Mouse (Mus musculus): ENCODE data around the gene Galnt10. TPM values are rescaled to one million over a fixed set of nuclear protein-coding genes. Genes with fewer than 3 reads are reported as not detected.

The Galnt10 gene
- polyA plus RNA-seq, 1 experiment from 2014 or later: 19.7 TPM

- DNase-seq (ENCODE audit: low spot score) (no peak), ATAC-seq (ENCODE audit: low read depth) (no peak)
- Histone ChIP-seq H3K9ac (ENCODE audit: low read depth, low read length) (no peak overlapping the region), H3K36me3 (ENCODE audit: control insufficient read depth, insufficient read depth, low read length) (no peaks in the 10 kb centered on the region), H3K4me3 (ENCODE audit: low read depth, low read length) (no peak overlapping the region), H3K4me2 (ENCODE audit: low read depth, low read length) (no peak overlapping the region), H3K4me1 (ENCODE audit: control insufficient read depth, insufficient read depth, low read length) (peaks cover 21% of the 10 kb centered on the region), H3K9me3 (ENCODE audit: control insufficient read depth, low read length) (no peaks in the 10 kb centered on the region), H3K27ac (replicated peaks; ENCODE audit: low read depth, low read length) (no peak overlapping the region), H3K27me3 (replicated peaks; ENCODE audit: control insufficient read depth, insufficient read depth, low read length) (no peaks in the 10 kb centered on the region)
- WGBS: 91% methylated on average over 6 of the region's 6 CpGs
These were observed 24.3 kb downstream of the Galnt10 start for GRCm38 (mm10) chr11:57669522-57669921.

- Histone ChIP-seq H3K4me2 (ENCODE audit: low read depth, low read length) (no peak overlapping the region), H3K4me3 (ENCODE audit: low read depth, low read length) (no peak overlapping the region), H3K9ac (ENCODE audit: low read depth, low read length) (no peak overlapping the region), H3K9me3 (ENCODE audit: control insufficient read depth, low read length) (no peaks in the 10 kb centered on the region), H3K36me3 (ENCODE audit: control insufficient read depth, insufficient read depth, low read length) (no peaks in the 10 kb centered on the region), H3K4me1 (ENCODE audit: control insufficient read depth, insufficient read depth, low read length) (peaks cover 29% of the 10 kb centered on the region), H3K27ac (replicated peaks; ENCODE audit: low read depth, low read length) (no peak overlapping the region), H3K27me3 (replicated peaks; ENCODE audit: control insufficient read depth, insufficient read depth, low read length) (no peaks in the 10 kb centered on the region)
- ATAC-seq (ENCODE audit: low read depth) (no peak), DNase-seq (ENCODE audit: low spot score) (no peak)
- WGBS: 16% methylated on average over 5 of the region's 5 CpGs
These were observed 26.0 kb downstream of the Galnt10 start for GRCm38 (mm10) chr11:57671120-57671697.

DNA sequence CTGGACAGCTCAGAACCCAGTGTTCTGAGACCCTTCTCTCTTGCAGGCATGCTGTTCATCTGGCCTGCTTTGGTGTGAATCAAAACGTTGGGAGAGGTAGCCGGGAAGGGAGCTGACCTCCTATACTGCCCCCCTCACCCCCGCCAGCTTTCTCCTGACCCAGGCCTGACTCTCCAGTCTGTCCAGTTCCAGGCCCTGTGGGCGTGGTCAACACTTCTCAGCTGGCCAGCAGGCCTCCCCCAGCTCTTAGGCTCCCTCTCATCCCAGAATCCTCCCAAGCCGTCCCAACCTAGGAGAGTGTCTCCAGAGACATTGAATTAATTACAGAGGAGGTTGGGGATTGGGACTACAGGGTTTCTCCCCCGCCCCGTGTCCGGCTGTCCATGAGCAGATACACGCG lies 26.6 kb downstream of the Galnt10 start:
- DNase-seq (ENCODE audit: low spot score): no peak
- H3K4me2 ChIP-seq (ENCODE audit: low read depth, low read length): no peak overlapping the region
- no peaks in the 10 kb centered on the region for H3K27me3 ChIP-seq (replicated peaks; ENCODE audit: control insufficient read depth, insufficient read depth, low read length)
- H3K4me1 ChIP-seq (ENCODE audit: control insufficient read depth, insufficient read depth, low read length): peaks cover 29% of the 10 kb centered on the region
- 60% methylated on average over 10 of the region's 10 CpGs for WGBS
- no peak overlapping the region for H3K9ac ChIP-seq (ENCODE audit: low read depth, low read length)
- ATAC-seq (ENCODE audit: low read depth): no peak
- H3K36me3 ChIP-seq (ENCODE audit: control insufficient read depth, insufficient read depth, low read length): no peaks in the 10 kb centered on the region
- H3K9me3 ChIP-seq (ENCODE audit: control insufficient read depth, low read length): no peaks in the 10 kb centered on the region
- H3K27ac ChIP-seq (replicated peaks; ENCODE audit: low read depth, low read length): no peak overlapping the region
- H3K4me3 ChIP-seq (ENCODE audit: low read depth, low read length): no peak overlapping the region

DNA sequence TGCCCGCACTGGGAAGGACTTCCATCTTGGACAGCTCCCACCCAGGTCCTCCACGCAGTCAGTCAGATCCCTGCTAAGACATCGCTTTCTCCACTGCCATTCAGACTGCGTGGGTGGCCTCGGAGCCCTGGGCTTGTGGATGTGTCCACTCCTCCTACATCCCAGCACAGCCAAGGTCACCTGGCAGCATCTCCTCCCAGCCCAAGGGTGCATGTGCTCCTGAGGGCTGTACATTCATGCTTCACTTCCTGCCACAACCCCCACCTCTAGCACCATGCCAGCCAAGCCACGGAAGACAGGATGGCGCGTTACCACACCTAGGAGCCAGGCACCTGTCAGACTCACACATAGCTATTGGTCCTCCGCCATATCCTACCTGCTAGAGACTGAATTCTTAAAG lies 27.8 kb downstream of the Galnt10 start:
- Histone ChIP-seq H3K4me3 (ENCODE audit: low read depth, low read length) (no peak overlapping the region), H3K9me3 (ENCODE audit: control insufficient read depth, low read length) (no peaks in the 10 kb centered on the region), H3K36me3 (ENCODE audit: control insufficient read depth, insufficient read depth, low read length) (no peaks in the 10 kb centered on the region), H3K27ac (replicated peaks; ENCODE audit: low read depth, low read length) (no peak overlapping the region), H3K4me1 (ENCODE audit: control insufficient read depth, insufficient read depth, low read length) (peaks cover 29% of the 10 kb centered on the region), H3K9ac (ENCODE audit: low read depth, low read length) (no peak overlapping the region), H3K27me3 (replicated peaks; ENCODE audit: control insufficient read depth, insufficient read depth, low read length) (no peaks in the 10 kb centered on the region), H3K4me2 (ENCODE audit: low read depth, low read length) (no peak overlapping the region)
- 84% methylated on average over 9 of the region's 9 CpGs for WGBS
- DNase-seq (ENCODE audit: low spot score) (no peak), ATAC-seq (ENCODE audit: low read depth) (no peak)

GRCm38 (mm10) chr11:57673977-57674687 lies 28.9 kb downstream of the Galnt10 start:
- Histone ChIP-seq H3K27ac (replicated peaks; ENCODE audit: low read depth, low read length) (peak overlapping the region; percentile 87), H3K4me3 (ENCODE audit: low read depth, low read length) (no peak overlapping the region), H3K36me3 (ENCODE audit: control insufficient read depth, insufficient read depth, low read length) (no peaks in the 10 kb centered on the region), H3K9ac (ENCODE audit: low read depth, low read length) (0 out of 2 replicates have a peak overlapping the region, but pooled peaks have one; percentile 36), H3K4me2 (ENCODE audit: low read depth, low read length) (peak overlapping the region; percentile 8), H3K9me3 (ENCODE audit: control insufficient read depth, low read length) (no peaks in the 10 kb centered on the region), H3K27me3 (replicated peaks; ENCODE audit: control insufficient read depth, insufficient read depth, low read length) (no peaks in the 10 kb centered on the region), H3K4me1 (ENCODE audit: control insufficient read depth, insufficient read depth, low read length) (peaks cover 29% of the 10 kb centered on the region)
- WGBS: 36% methylated on average over 12 of the region's 12 CpGs
- DNase-seq (ENCODE audit: low spot score) (peak; percentile 83), ATAC-seq (ENCODE audit: low read depth) (no peak)

GRCm38 (mm10) chr11:57677261-57677660 lies 32.0 kb downstream of the Galnt10 start:
- Histone ChIP-seq H3K4me2 (ENCODE audit: low read depth, low read length) (no peak overlapping the region), H3K4me1 (ENCODE audit: control insufficient read depth, insufficient read depth, low read length) (peaks cover 17% of the 10 kb centered on the region), H3K9ac (ENCODE audit: low read depth, low read length) (no peak overlapping the region), H3K9me3 (ENCODE audit: control insufficient read depth, low read length) (0 out of 2 replicates have a peak, but pooled peaks cover 7% of the 10 kb centered on the region), H3K27me3 (replicated peaks; ENCODE audit: control insufficient read depth, insufficient read depth, low read length) (no peaks in the 10 kb centered on the region), H3K4me3 (ENCODE audit: low read depth, low read length) (no peak overlapping the region), H3K27ac (replicated peaks; ENCODE audit: low read depth, low read length) (no peak overlapping the region), H3K36me3 (ENCODE audit: control insufficient read depth, insufficient read depth, low read length) (no peaks in the 10 kb centered on the region)
- ATAC-seq (ENCODE audit: low read depth) (no peak), DNase-seq (ENCODE audit: low spot score) (no peak)
- WGBS: 62% methylated on average over 3 of the region's 3 CpGs

DNA sequence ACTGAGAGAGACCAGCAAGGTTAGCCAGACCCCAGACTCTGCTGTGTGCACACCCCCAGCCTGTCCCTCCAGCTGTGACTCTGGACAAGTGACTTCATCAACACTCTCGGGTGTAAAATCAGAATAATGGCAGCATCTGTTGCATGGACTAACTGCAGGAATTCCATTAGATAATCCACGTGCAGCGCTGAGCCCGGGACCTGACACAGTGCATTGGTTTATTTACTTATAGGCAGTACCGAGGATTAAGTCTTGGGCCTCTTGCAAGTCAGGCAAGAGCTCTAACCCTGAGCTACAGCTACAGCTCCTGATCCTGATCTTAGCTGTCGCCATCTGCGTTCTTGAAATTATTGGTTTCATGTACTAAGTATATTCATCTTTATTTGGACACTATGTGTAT lies 37.3 kb downstream of the Galnt10 start:
- Histone ChIP-seq H3K27ac (replicated peaks; ENCODE audit: low read depth, low read length) (no peak overlapping the region), H3K4me3 (ENCODE audit: low read depth, low read length) (no peak overlapping the region), H3K9ac (ENCODE audit: low read depth, low read length) (no peak overlapping the region), H3K27me3 (replicated peaks; ENCODE audit: control insufficient read depth, insufficient read depth, low read length) (no peaks in the 10 kb centered on the region), H3K4me2 (ENCODE audit: low read depth, low read length) (no peak overlapping the region), H3K9me3 (ENCODE audit: control insufficient read depth, low read length) (0 out of 2 replicates have a peak, but pooled peaks cover 7% of the 10 kb centered on the region), H3K4me1 (ENCODE audit: control insufficient read depth, insufficient read depth, low read length) (peaks cover 14% of the 10 kb centered on the region), H3K36me3 (ENCODE audit: control insufficient read depth, insufficient read depth, low read length) (no peaks in the 10 kb centered on the region)
- DNase-seq (ENCODE audit: low spot score) (peak; percentile 62), ATAC-seq (ENCODE audit: low read depth) (peak; percentile 32; the same call in 1 of the 2 replicates)
- 48% methylated on average over 7 of the region's 7 CpGs for WGBS

DNA sequence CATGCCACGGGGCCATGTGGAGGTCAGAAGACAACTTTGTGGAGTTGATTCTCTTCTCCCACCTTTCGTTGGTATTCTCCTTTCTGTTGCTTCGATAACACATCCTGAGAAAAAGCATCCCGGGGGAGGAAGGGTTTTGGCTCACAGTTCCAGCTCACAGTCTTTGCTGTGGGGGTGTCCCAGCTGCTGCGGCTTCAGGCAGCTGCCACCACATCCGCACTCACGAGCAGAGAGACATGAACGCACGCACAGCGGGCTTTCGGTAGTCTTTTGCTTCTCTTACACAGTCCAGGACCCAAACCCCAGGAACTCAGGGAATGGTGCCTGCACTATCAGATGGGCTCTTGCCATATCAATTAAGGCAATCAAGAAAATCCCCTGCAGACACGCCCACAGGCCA lies 37.9 kb downstream of the Galnt10 start:
- ATAC-seq (ENCODE audit: low read depth): 0 out of 2 replicates have a peak, but pooled peaks have one; percentile 15
- no peaks in the 10 kb centered on the region for H3K27me3 ChIP-seq (replicated peaks; ENCODE audit: control insufficient read depth, insufficient read depth, low read length)
- peaks cover 14% of the 10 kb centered on the region for H3K4me1 ChIP-seq (ENCODE audit: control insufficient read depth, insufficient read depth, low read length)
- H3K4me2 ChIP-seq (ENCODE audit: low read depth, low read length): no peak overlapping the region
- DNase-seq (ENCODE audit: low spot score): peak; percentile 39
- 0 out of 2 replicates have a peak, but pooled peaks cover 7% of the 10 kb centered on the region for H3K9me3 ChIP-seq (ENCODE audit: control insufficient read depth, low read length)
- H3K9ac ChIP-seq (ENCODE audit: low read depth, low read length): no peak overlapping the region
- no peak overlapping the region for H3K4me3 ChIP-seq (ENCODE audit: low read depth, low read length)
- no peaks in the 10 kb centered on the region for H3K36me3 ChIP-seq (ENCODE audit: control insufficient read depth, insufficient read depth, low read length)
- 65% methylated on average over 12 of the region's 12 CpGs for WGBS
- H3K27ac ChIP-seq (replicated peaks; ENCODE audit: low read depth, low read length): no peak overlapping the region

All from embryonic facial prominence, embryonic 14.5 days (tissue).